Mouse (Mus musculus): Measurements from ENCODE around the gene Hectd2. TPM values are rescaled to one million over a fixed set of nuclear protein-coding genes. Genes with fewer than 3 reads are reported as not detected.

Gene Hectd2
- polyA plus RNA-seq, 1 experiment: 0.05 TPM

DNA sequence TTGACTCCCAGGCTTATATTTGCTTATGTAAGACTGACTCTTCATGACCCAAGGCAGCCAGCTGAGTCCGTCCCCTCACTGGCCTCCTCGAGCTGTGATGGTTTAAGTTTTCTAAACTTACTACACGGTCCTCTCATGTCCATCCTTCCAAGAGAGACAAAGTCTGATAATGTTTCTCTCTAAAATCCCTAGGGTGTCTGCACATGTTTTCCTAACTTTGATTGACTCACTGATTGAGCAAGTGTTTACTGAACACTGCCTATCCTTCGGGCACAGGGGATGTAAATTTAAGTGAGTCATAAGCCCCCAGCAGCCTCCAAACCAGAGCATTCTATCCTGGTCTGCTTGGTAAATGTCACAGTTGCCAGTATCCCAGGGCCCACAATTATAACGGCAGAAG, 111.2 kb downstream of the Hectd2 start:
- no peak for TF ChIP-seq GATA1 (IDR thresholded peaks at IDR 0.05; ENCODE audit: low read length)

DNA sequence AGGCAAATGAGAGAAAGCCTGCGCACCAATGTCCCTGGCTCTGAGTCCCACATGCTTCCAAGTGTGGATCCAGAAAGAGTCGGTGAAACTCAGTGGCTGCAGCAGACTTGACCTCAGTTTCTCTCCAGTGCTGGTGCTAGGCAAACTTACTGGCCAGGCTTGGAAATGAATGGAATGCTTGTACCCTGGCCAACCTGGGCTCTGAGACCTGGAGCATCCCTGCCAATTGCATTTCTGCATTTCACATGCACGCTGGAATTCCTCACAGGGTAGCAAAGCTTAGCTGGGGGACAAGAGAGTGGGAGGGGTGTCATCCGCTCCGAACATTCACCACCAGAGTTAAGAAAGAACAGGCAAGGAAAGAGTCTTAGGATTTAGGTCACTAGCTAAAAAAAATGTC, 112.0 kb downstream of the Hectd2 start:
- no peak for TF ChIP-seq GATA1 (IDR thresholded peaks at IDR 0.05; ENCODE audit: low read length)

DNA sequence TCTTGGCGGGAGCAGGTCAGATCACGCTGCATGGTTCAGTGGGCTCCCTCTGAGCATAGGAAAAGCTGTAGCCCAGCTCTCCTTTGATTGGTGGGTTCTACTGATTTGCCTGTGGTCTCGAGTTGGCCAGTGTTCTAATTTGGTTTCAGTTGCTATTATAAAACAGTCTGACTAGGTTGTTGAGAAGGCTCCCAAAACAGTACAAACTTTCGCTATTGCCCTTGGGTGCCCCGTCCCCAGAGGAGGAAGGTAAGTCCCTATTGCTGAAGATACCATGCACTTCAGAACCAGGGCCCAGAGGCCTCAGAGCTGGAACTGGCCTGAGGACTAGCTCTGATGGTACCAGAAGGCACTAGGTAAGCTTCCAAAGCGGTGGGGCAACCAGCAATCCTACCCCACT, 112.9 kb downstream of the Hectd2 start:
- TF ChIP-seq GATA1 (IDR thresholded peaks at IDR 0.05; ENCODE audit: low read length): no peak

DNA sequence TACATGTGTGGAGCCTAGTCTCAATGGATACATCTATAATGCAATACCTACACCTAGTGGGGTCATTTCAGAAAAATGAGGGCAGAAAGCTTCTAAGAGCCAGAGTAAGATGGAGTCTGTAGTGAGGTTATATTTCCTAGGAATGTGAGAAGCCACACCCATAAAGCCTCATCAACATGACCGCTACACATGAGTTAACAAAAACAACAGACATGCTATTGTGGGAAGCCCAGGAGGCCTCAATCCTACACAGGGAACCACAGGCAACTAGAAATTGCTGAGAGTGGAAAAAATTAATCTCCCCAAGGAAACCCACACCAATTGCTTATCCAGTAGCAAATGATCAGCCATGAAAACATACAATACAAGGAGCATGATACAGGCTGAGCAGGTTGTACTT, 113.7 kb downstream of the Hectd2 start:
- TF ChIP-seq GATA1 (IDR thresholded peaks at IDR 0.05; ENCODE audit: low read length): no peak

GRCm38 (mm10) chr19:36668881-36669639, 114.6 kb downstream of the Hectd2 start:
- no peak for TF ChIP-seq GATA1 (IDR thresholded peaks at IDR 0.05; ENCODE audit: low read length)

DNA sequence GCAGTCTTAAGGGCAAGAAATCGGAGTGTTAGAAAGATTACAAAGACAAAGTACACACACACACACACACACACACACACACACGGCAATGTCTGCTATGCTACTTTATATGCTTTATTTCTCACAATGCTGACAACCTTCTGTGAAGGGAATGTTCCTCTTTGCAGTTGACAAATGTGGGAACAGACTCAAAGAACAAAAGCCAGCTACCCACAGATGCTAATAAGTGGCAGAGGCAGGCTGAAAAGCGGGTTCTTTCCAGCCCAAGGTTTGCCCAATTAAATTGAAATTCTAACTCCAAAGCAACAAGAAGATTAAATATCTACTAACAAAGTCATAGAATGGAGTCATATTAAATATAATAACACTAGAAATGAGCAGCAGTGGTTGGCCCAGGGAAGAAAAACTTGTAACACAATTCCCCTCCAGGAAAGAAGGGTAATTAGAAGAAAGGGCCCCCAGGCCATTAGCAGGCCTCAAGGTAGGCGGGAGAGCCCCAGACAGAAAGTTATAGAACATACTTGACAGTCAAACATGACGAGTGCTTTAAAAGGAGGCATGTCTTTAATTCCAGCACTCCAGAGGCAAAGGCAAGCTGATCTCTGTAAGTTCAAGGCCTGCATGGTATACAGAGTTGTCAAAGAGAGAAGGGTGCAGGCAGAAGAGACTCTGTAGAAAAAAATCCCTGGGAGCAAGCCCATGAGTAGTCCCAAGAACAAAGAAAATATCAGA, 115.4 kb downstream of the Hectd2 start:
- TF ChIP-seq GATA1 (IDR thresholded peaks at IDR 0.05; ENCODE audit: low read length): no peak

Other genes starting within 250 kb of the Hectd2 start
- gene Pcgf5, start 206.3 kb upstream of the Hectd2 start, polyA plus RNA-seq (2012): 4.7 and 7.4 TPM in 2 replicates
- gene Ppp1r3c, start 182.0 kb downstream of the Hectd2 start, polyA plus RNA-seq (2012): not detected in 2 replicates